Comparison of ENCODE assay signal across 8 mouse cellular contexts in genomic region chr17:46029052-46029553, GRCm38 (mm10). TPM values are rescaled to one million over a fixed set of nuclear protein-coding genes. Genes with fewer than 3 reads are reported as not detected.
DNase-seq lines count a peak whose midpoint lies in the region; ATAC-seq lines count a peak whose summit lies in the region.

No protein-coding gene starts in this region.

- intact Hi-C loops in heart, postnatal 14 days (cut with DNase I), result loop anchor here (5.0 kb wide), 1 partner anchor 142 kb away; no protein-coding TSS in a partner anchor

- no peak for DNase-seq in heart, postnatal 14 days
- peak; percentile 36 for DNase-seq in heart, postnatal 4 days
- no peak for DNase-seq in left cerebral cortex, adult 9 months (ENCODE audit: low spot score in 2 of 2)
- no peak for DNase-seq in layer of hippocampus, postnatal 25 days (ENCODE audit: extremely low spot score in 1 of 2, low spot score in 1 of 2)
- no peak for DNase-seq in layer of hippocampus, adult 9-10 months (ENCODE audit: low spot score)

- H3K9me3 ChIP-seq in heart, embryonic 12.5 days (replicated peaks), result no peaks in the 10 kb centered on the region
- no peaks in the 10 kb centered on the region for H3K9me3 ChIP-seq in midbrain, embryonic 12.5 days

- H3K36me3 ChIP-seq in heart, embryonic 12.5 days, result peaks cover 16% of the 10 kb centered on the region
- H3K36me3 ChIP-seq in midbrain, embryonic 12.5 days, result peaks cover 13% of the 10 kb centered on the region; the same call in 1 of the 2 replicates

- no peaks in the 10 kb centered on the region for H3K27me3 ChIP-seq in heart, embryonic 12.5 days (replicated peaks)
- peaks cover 12% of the 10 kb centered on the region; the same call in 1 of the 2 replicates for H3K27me3 ChIP-seq in midbrain, embryonic 12.5 days

- peak overlapping the region; percentile 95 for H3K27ac ChIP-seq in heart, embryonic 12.5 days (ENCODE audit: poor library complexity, severe bottlenecking)
- peak overlapping the region; percentile 94 for H3K27ac ChIP-seq in brown adipose tissue, adult 24 weeks (replicated peaks; ENCODE audit: low read depth, low read length)
- no peak overlapping the region for H3K27ac ChIP-seq in midbrain, embryonic 12.5 days (replicated peaks)

- ATAC-seq in heart, embryonic 12.5 days (ENCODE audit: insufficient number of reproducible peaks, low FRiP score), result no peak
- no peak for ATAC-seq in midbrain, embryonic 12.5 days (ENCODE audit: low FRiP score, low read depth)

- H3K4me1 ChIP-seq in heart, embryonic 12.5 days (replicated peaks), result peaks cover 55% of the 10 kb centered on the region
- H3K4me1 ChIP-seq in brown adipose tissue, adult 24 weeks (ENCODE audit: control insufficient read depth, insufficient read depth, insufficient read length, low read length), result no peaks in the 10 kb centered on the region; the same call in none of the 2 replicates
- H3K4me1 ChIP-seq in midbrain, embryonic 12.5 days, result peaks cover 52% of the 10 kb centered on the region

- 35% methylated on average over 2 of the region's 2 CpGs for WGBS in heart, embryonic 12.5 days
- WGBS in midbrain, embryonic 12.5 days, result 36% methylated on average over 2 of the region's 2 CpGs

- peak overlapping the region; percentile 69 for H3K4me3 ChIP-seq in heart, embryonic 12.5 days
- peak overlapping the region; percentile 96 for H3K4me3 ChIP-seq in brown adipose tissue, adult 24 weeks (ENCODE audit: insufficient read depth, low read depth, low read length)
- H3K4me3 ChIP-seq in midbrain, embryonic 12.5 days, result peak overlapping the region; percentile 87

- H3K4me2 ChIP-seq in heart, embryonic 12.5 days, result peak overlapping the region; percentile 81
- peak overlapping the region; percentile 91 for H3K4me2 ChIP-seq in midbrain, embryonic 12.5 days (replicated peaks)

- H3K9ac ChIP-seq in heart, embryonic 12.5 days, result peak overlapping the region; percentile 97
- peak overlapping the region; percentile 96 for H3K9ac ChIP-seq in midbrain, embryonic 12.5 days (replicated peaks)

RNA-seq across cellular contexts. Expression of gene Vegfa, which starts 3.1 kb away (rescaled TPM):
- polyA plus RNA-seq in heart, embryonic 12.5 days (2016; fragmentation: Nextera tagmentation; extraction: Ambion mirVana), result 6.5 and 6.9 TPM in 2 replicates
- 100 to 1,000 TPM; 275 TPM for total RNA-seq in heart, postnatal 14 days (2021)
- polyA plus RNA-seq in brown adipose tissue, adult 24 weeks (2012; ENCODE audit: insufficient read depth, insufficient read length, missing spikeins), result 189 and 214 TPM in 2 replicates
- 100 to 1,000 TPM; 192 to 209 TPM for total RNA-seq in heart, postnatal 4 days (2021)
- 3.4 and 4.0 TPM in 2 replicates for polyA plus RNA-seq in midbrain, embryonic 12.5 days (2016; fragmentation: Nextera tagmentation; extraction: Ambion mirVana)
- total RNA-seq in layer of hippocampus, postnatal 25 days (2021), result 10 to 100 TPM; 56.3 to 62.8 TPM
